Mouse (Mus musculus) small intestine, adult 2 months (tissue): Measurements from ENCODE around the gene Add3.

Source experiments
- CTCF ChIP-seq: fragments of 200-500 bp; IDR thresholded peaks from 2 replicates; pipeline ENCODE4 v1.5.1; 2012; ENCODE audit warnings: low read depth, mild to moderate bottlenecking, control low read depth, inconsistent platforms, low read length, moderate library complexity, mixed read lengths; ENCODE audit not compliant: insufficient replicate concordance, insufficient read length; ENCODE audit errors: extremely low read depth
- POLR2A ChIP-seq: fragments of 200-500 bp; IDR thresholded peaks from 2 replicates; pipeline ENCODE4 v1.6.1; 2012; ENCODE audit warnings: low read depth, mild to moderate bottlenecking, control low read depth, inconsistent platforms, low read length, moderate library complexity

DNA sequence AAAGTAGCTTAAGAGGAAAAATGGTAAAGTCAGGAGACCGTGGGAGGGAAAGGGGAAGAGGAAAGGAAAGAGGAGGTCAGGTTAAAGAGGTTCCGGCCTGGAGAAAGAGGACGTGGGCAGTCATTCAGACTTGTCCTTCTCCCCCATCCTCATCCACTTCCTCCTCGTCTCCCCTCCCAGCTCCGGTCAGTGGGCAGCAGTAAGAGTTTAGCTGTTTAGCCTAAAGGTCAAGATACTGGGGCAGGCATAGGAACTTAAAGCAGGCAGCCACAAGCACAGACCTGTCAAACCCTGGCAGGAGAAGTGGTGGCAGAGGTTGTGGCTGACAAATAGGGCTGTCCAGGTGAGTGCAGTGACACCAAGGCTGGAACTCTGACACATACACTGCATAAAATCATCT, 30.4 kb downstream of the Add3 start:
- TF ChIP-seq CTCF (no peak), POLR2A (no peak)
